Mouse (Mus musculus): ENCODE data around the gene Gria4. TPM values are rescaled to one million over a fixed set of nuclear protein-coding genes. Genes with fewer than 3 reads are reported as not detected.
"Not testable (repeated sequence)": the region's sequence is repeated elsewhere in the genome, so short reads cannot be mapped to it uniquely, and the experiment has no call there.

The Gria4 gene
- 1 to 10 TPM; 2.0 to 3.9 TPM for total RNA-seq (2021)
- long read RNA-seq, experiment 1, partial matches to known transcripts = 0 of 1 reads
- long read RNA-seq, experiment 1, other reads (novel, unspliced or antisense) = 1 of 1 reads
- long read RNA-seq, experiment 2, partial matches to known transcripts = 2 of 2 reads
- long read RNA-seq, experiment 2, other reads (novel, unspliced or antisense) = 0 of 2 reads

DNA sequence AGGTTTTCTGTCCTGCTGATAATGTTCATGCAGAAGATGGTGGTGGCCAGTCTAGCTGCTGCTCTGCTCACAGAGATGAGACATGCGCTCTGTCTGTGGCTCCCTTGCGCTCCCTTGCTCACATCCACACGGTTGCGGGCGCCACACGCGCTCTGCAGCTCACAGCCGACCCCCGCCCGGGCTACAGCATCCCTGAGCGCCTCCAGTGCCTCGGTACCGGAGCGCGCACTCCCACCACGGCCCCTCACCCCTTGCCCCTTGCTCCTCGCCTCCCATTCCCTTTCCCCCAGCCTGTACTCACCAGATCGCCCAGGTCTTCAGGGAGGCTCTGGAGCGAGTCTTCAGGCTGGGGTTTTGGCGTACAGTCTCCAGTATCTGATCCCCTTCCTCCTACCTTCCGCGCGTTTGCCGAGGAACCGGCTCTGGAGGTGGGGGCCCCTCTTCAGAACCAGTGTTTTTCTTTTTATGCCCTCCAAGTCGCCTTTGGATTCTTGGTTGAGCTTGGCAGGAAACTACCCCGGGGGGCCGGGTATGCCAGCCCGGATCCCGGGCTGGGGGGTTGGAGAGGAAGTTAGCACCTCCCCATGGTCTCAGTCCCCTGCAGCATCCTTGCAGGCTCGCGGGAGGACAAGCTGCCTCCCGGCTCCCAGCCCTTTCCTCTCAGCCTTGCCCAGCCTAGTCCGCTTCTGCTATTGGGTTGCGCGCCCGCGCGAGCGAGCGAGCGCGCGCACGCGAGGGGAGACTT is at the start of gene Gria4:
Gria4 (minus strand) TSS at position 691 of the 745 bp plus-strand sequence.
- peak; percentile 37 for DNase-seq

GRCm38 (mm10) chr9:4810941-4811340 is 14.9 kb upstream of the Gria4 start:
- DNase-seq = not testable (repeated sequence)

DNA sequence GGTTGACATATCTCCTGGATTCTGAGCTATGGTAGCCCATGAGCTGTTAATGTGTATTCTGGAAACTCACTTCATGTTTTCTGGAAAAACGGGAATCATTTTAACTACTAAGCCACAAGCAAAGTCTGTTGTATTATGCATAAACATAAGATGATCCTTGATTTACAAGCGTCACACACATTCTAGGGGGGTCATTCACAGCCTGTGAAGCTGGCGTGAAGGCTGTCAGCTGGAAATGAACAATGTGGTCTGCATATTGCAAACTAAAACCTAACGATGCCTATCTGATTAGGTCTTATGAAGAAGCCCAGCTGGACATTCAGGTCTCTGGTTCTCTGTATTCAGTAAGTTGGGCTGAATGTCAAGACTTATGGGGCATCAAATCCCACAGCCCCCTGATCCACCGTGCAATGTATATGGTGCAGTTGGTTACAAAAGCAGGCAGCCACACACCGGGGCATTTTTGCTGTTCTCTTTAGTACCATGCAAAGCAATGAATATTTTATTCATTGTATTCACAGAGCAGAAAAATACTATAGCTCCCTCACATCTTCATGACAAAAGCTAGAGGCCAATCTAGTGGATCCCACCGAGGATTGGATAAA is 7.2 kb upstream of the Gria4 start:
- no peak for DNase-seq

DNA sequence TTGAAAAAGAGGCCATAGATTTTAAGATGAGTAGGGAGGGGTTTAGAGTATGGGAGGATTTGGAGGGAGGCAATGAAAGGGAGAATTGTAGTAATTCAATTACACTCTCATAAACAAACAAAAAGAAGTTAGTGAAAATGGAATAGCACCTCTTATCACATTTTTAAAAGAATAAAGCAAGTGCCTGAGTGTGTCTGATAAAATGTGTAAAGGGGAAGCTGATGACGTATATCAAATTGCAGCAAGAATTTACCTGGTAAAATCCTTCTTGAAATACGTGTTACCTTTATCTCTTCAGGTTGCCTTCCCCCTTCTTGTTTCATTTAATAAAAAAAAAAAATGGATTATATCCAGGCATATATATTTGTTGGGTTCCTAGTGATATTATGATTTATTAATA is 1.4 kb upstream of the Gria4 start:
- no peak for DNase-seq

- DNase-seq = no peak
Observed at GRCm38 (mm10) chr9:4796289-4796645, 233 bp upstream of the Gria4 start.

DNA sequence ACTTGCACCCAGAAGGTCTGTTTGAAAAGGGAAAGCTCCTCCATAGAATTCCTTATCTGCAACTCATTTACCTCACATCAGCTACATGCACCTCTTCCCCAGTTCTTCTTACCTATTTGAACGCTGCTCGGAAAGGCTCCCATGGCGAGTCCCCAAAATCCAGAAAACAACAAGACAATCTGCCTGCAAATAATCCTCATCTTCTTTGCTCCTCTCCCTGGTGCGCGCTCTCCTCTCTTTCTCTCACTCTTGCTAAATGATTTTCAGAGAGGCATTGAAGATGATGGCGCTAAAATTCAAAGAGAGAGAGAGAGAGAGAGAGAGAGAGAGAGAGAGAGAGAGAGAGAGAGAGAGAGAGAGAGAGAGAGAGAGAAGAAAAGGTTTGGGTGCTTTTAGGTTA is 959 bp downstream of the Gria4 start:
- no peak for DNase-seq

DNA sequence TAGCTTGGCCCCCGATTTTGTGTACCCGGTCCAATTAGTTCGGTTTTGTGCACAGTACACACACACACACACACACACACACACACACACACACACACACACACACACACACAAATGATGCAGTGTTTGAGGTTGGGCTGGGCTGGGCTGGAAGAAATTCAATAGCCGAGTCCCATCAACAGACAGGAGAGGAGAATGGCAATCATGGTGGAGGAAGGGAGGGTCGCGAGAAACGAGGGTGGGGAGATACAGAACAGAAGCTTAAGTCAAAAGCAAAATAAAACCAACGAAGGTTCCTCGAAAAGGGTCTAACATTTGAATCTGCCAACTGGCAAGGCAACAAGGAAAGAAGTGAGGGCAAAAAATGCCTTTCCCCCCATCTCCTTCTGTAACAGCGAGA is 1.6 kb downstream of the Gria4 start:
- DNase-seq = no peak

DNA sequence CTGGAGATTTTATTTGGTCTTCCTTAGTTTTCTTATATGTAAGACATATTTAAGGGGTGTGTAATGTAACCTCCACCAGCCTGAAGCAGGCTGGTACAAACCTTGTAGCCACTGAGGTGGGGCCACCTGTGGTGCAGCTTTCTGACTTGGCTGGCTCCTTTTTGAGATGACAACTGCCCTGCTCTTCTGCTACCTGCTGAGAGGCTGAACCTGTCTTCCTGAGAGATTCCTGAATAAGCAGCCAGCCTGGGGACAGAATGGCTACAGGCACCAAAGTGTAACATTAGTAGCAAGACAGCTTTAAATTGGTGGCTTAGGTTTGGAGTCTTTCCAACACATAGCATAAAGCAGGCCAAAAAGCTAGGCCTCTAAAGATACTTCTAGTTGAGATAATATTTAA is 46.6 kb downstream of the Gria4 start:
- not testable (repeated sequence) for DNase-seq

GRCm38 (mm10) chr9:4714086-4714485 is 81.9 kb downstream of the Gria4 start:
- DNase-seq = no peak

GRCm38 (mm10) chr9:4712367-4712766 is 83.7 kb downstream of the Gria4 start:
- no peak for DNase-seq

- DNase-seq = no peak
Observed at GRCm38 (mm10) chr9:4687149-4687548, 108.9 kb downstream of the Gria4 start.

DNA sequence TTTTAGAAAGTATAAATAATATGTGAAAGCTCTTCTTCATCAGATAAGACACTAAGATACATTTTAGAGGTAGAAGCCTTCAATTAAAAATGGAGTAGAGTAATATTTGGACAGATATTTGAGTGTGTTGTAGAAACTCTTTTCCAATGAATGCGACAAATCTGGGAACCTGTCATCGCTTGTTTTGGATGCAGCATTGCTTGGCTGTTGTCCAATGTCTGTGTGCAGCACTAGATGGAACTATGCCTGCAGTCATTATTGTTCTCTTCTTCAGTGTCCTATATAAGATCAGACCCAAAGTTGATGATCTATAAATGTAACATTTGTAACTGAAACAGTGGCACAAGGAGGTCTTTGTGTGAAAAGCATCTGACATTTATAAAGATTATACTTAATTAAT is 115.8 kb downstream of the Gria4 start:
- DNase-seq = no peak

- no peak for DNase-seq
Observed at GRCm38 (mm10) chr9:4679099-4679498, 116.9 kb downstream of the Gria4 start.

DNA sequence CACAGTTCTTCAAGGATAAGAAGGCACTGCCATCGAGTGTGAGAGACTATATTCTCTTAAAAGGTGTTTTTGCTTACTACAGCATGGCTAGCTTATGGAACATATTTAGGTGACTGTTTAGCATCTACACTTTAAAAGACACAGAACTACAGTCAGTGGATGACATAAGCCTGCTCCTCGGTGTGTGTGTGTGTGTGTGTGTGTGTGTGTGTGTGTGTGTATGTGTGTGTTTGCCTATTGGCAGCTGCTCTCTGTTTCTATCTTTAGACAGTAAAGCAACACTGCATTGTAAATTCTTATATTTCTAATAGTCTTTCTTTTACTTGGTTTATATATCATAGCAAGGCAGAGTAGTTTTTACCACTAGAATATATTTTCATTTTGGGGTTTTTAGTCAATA is 130.3 kb downstream of the Gria4 start:
- no peak for DNase-seq

DNA sequence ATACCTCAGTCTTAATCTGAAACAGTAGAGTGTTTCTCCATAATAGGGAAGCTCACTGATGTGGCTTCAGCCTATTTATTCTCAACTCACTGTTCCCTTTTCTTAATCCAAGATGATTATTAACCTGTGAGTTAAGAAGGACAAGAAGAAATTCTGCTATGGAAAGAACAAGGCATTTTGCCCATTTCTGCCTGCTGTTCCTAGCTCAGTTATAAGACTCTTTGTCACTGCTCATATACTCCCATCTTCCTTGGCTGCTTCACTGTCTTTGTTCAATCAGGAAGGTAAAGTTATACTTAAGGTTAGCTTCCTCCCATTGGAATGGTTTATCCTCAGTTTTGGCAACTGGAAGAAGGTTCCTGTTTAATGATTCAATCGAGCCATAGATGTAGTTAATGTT is 133.6 kb downstream of the Gria4 start:
- DNase-seq = no peak

DNA sequence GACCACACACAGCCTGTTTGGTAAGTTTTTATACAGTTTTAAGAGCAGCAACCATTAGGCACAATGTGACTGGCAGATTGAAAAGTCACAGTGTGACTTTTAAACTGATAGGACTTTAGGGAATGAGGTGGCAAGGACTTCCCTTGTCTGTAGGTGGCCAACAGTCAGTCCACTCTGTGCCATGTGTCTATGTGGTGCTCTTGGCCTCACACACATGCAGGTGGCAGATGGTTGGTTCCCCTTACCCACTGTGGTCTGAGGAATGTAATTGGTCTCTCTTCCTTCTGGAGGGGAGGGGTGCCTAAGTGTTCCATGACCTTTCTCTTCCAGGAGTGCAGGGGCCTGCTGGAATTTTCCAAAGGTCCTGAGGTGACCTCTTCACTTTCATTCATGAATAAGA is 137.1 kb downstream of the Gria4 start:
- DNase-seq = no peak

- no peak for DNase-seq
Observed at GRCm38 (mm10) chr9:4654333-4654732, 141.7 kb downstream of the Gria4 start.

DNA sequence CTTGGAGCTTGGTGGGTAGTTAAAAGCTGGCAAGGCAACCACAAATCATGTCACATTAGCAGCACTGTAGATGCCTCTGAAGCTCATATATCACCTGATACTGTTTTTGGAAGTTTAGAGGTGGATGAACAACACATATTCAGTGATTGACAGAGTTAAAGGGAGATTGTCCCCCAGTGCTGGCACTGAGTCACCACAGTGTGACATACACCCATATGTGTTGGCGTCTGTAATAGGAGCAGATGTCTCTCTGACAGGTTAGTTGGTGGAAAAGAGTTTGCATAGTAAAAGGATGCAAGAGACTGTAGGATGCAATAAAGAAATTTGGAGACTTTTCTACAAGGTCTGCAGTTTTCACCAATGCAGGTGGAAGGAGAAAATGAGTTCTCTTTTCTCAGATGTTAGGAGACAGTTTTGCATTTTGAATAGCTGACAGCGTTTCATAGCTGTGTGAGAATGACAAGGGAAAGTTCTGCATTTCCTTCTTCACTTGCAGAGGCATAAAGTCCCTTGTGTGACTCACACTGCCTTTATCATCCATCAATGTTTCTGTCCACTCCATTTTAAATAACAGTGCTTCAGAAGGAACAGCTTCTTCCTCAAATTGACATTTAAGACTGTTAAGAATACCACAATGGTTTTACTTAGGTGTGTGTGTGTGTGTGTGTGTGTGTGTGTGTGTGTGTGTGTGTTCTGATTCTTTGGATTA is 156.7 kb downstream of the Gria4 start:
- no peak for DNase-seq

DNA sequence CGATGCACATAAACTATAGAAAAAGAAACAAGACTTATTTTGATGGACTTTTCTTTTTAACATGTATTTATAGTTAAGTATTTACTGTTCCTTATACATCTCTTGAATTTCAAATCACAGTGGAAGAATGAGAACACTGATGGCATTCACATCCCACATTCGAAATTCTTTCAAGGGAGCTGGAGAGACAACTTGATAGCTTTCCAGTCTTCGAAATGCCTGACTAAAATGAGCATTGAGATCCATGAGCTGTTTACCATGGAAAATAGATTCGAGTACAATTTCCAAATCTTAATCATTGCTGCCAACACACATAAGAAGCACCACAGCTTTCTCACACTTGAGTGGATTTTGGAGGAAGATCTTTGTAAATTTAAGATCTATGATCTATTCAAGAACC is 164.1 kb downstream of the Gria4 start:
- DNase-seq = no peak

GRCm38 (mm10) chr9:4615286-4615685 is 180.7 kb downstream of the Gria4 start:
- DNase-seq = no peak

GRCm38 (mm10) chr9:4605354-4605753 is 190.7 kb downstream of the Gria4 start:
- no peak for DNase-seq

- no peak for DNase-seq
Observed at GRCm38 (mm10) chr9:4604236-4604635, 191.8 kb downstream of the Gria4 start.

- no peak for DNase-seq
Observed at GRCm38 (mm10) chr9:4601788-4602187, 194.2 kb downstream of the Gria4 start.

All from adrenal gland, postnatal 10 days (tissue).